Comparison of ENCODE assay signal across 8 mouse cellular contexts in the genomic region with DNA sequence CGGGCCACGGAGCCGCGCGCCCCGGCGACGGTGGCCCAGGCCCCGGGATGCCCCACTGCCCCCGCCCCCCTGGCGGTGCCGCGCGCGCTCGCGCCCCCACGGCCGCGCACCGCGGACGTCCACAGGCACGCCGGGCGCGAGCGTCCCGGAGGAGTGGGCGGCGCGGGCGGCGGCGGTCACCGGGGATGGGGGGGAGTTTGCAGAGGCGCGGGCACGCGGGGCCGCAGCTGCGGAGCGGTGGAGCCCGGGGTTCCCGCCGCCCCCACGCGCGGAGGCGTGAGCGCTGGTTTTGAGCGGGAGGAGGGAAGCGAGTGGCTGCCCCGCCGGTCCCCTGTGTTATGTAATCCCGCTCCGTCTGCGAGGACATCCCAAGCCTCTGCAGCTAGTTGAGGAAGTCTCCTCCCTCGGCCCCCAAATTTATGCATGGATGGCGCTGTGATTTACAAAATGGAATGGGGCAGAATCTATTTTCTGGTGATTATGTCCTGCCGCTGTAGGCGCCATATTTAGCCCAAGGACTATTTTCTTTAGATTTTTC. TPM values are rescaled to one million over a fixed set of nuclear protein-coding genes. Genes with fewer than 3 reads are reported as not detected.
DNase-seq lines count a peak whose midpoint lies in the region; ATAC-seq and TF ChIP-seq lines count a peak whose summit lies in the region.

No protein-coding gene starts in this region.

- ATAC-seq in Patski, result peak; percentile 48
- ATAC-seq in hindbrain, embryonic 14.5 days (ENCODE audit: low FRiP score), result peak; percentile 85

- H3K27ac ChIP-seq in hindbrain, embryonic 14.5 days, result peak overlapping the region; percentile 97

- CTCF ChIA-PET in Patski (lab: Charles Lee), result interaction anchor here (1.3 to 2.3 kb wide), 2 partner anchors 14 to 33 kb away, joined by 3 to 10 read pairs; no protein-coding TSS in a partner anchor

- DNase-seq in Patski (ENCODE audit: low read depth, low spot score), result peak; percentile 41
- peak; percentile 88 to 93 for DNase-seq in cerebellum, postnatal 10 days
- peak; percentile 71 to 74 for DNase-seq in frontal cortex, postnatal 25 days (ENCODE audit: low spot score in 2 of 2)
- DNase-seq in hindbrain, embryonic 14.5 days (ENCODE audit: low spot score), result peak; percentile 78
- peak; percentile 90 for DNase-seq in layer of hippocampus, postnatal 36 days
- peak; percentile 82 for DNase-seq in lung, postnatal 25 days (ENCODE audit: low spot score)
- DNase-seq in retina, adult 2 months (ENCODE audit: low read depth, low spot score), result peak; percentile 53
- DNase-seq in thymus, postnatal 25 days, result peak; percentile 74

- H3K9me3 ChIP-seq in hindbrain, embryonic 14.5 days (ENCODE audit: control insufficient read depth, low read length), result no peaks in the 10 kb centered on the region

- H3K27me3 ChIP-seq in Patski, result no peaks in the 10 kb centered on the region
- H3K27me3 ChIP-seq in hindbrain, embryonic 14.5 days (ENCODE audit: control insufficient read depth, insufficient read depth, low read length), result no peaks in the 10 kb centered on the region

- peak overlapping the region; percentile 74 for H3K9ac ChIP-seq in hindbrain, embryonic 14.5 days

- peak overlapping the region; percentile 49 for H3K4me3 ChIP-seq in hindbrain, embryonic 14.5 days (replicated peaks; ENCODE audit: low read length)

- peak overlapping the region; percentile 87 for H3K4me2 ChIP-seq in hindbrain, embryonic 14.5 days (replicated peaks)

- in situ Hi-C loops in Patski (cut with MboI; ENCODE audit: low pct_unique_long_range_greater_than_20kb), result no loop called here

- TF ChIP-seq CTCF in Patski (IDR thresholded peaks at IDR 0.05), result no peak

- peaks cover 23% of the 10 kb centered on the region for H3K4me1 ChIP-seq in hindbrain, embryonic 14.5 days (replicated peaks; ENCODE audit: control insufficient read depth, insufficient read depth, low read length)

- 0% methylated on average over 39 of the region's 62 CpGs for WGBS in hindbrain, embryonic 14.5 days

- POLR2A ChIA-PET in Patski (lab: Charles Lee), result interaction anchor here (1.0 to 1.7 kb wide), 2 partner anchors 10 to 26 kb away, joined by 3 to 5 read pairs; no protein-coding TSS in a partner anchor

- H3K36me3 ChIP-seq in hindbrain, embryonic 14.5 days (replicated peaks; ENCODE audit: control insufficient read depth, insufficient read depth), result no peaks in the 10 kb centered on the region

RNA-seq across cellular contexts. Expression of gene Pogz, which starts 0.7 kb away (rescaled TPM):
- 32.8 TPM for polyA plus RNA-seq in Patski (2021)
- polyA plus RNA-seq in hindbrain, embryonic 14.5 days (2014; fragmentation: Nextera tagmentation; extraction: Ambion mirVana), result 23.8 and 24.1 TPM in 2 replicates
- 10 to 100 TPM; 54.4 to 62.5 TPM for total RNA-seq in layer of hippocampus, postnatal 36 days (2021)

RNA-seq across cellular contexts. Expression of gene Psmb4, which starts 48.7 kb away (rescaled TPM):
- 585 TPM for polyA plus RNA-seq in Patski (2021)
- 380 and 393 TPM in 2 replicates for polyA plus RNA-seq in hindbrain, embryonic 14.5 days (2014; fragmentation: Nextera tagmentation; extraction: Ambion mirVana)
- total RNA-seq in layer of hippocampus, postnatal 36 days (2021), result 100 to 1,000 TPM; 275 to 292 TPM

RNA-seq across cellular contexts. Expression of gene Cgn, which starts 51.7 kb away (rescaled TPM):
- polyA plus RNA-seq in Patski (2021), result 6.8 TPM
- 8.8 and 9.8 TPM in 2 replicates for polyA plus RNA-seq in hindbrain, embryonic 14.5 days (2014; fragmentation: Nextera tagmentation; extraction: Ambion mirVana)
- total RNA-seq in layer of hippocampus, postnatal 36 days (2021), result 1 to 10 TPM; 3.2 to 3.6 TPM

Comparison
In these comparisons a context has a peak if more than half of its experiments do, and no peak if none do; other contexts are left out.
1. Peak in every context shown above with its lines: DNase-seq, ATAC-seq, H3K4me3 ChIP-seq and H3K27ac ChIP-seq.